Mouse (Mus musculus): Measurements from ENCODE around the gene Matn1. TPM values are rescaled to one million over a fixed set of nuclear protein-coding genes. Genes with fewer than 3 reads are reported as not detected.

The Matn1 gene
- polyA plus RNA-seq, 1 experiment from 2014 or later, result 0.06 TPM

DNA sequence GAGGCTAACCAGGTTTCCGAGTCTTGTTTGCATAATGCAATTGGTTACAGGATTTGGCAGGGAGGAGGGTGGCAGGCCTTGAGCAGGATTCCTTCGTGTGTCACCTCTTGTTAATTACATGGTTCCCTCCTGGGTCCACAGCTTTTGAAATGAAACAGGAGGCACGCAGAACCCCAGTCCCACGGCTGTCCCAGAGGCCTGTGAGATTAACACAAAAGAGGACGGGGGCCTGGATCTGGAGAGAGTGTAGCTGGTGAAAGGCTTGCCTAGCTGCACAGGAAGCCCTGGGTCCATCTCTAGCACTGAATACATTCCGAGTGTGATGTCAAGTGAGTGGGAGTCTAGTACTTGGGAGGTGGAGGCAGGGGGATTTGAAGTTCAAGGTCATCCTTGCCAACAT lies 15.5 kb downstream of the Matn1 start:
- Histone ChIP-seq H3K4me1 (replicated peaks) (no peaks in the 10 kb centered on the region), H3K4me2 (replicated peaks) (no peak overlapping the region), H3K27ac (no peak overlapping the region), H3K4me3 (replicated peaks) (no peak overlapping the region), H3K9ac (no peak overlapping the region), H3K9me3 (no peaks in the 10 kb centered on the region), H3K27me3 (replicated peaks) (no peaks in the 10 kb centered on the region; the same call in 1 of the 2 replicates), H3K36me3 (no peaks in the 10 kb centered on the region)
- 57% methylated on average over 6 of the region's 6 CpGs for WGBS
- ATAC-seq, result no peak

GRCm38 (mm10) chr4:130960118-130960734 lies 16.0 kb downstream of the Matn1 start:
- Histone ChIP-seq H3K27ac (no peak overlapping the region), H3K36me3 (no peaks in the 10 kb centered on the region), H3K4me1 (replicated peaks) (no peaks in the 10 kb centered on the region), H3K9me3 (no peaks in the 10 kb centered on the region), H3K4me3 (replicated peaks) (no peak overlapping the region), H3K4me2 (replicated peaks) (no peak overlapping the region), H3K27me3 (replicated peaks) (no peaks in the 10 kb centered on the region; the same call in 1 of the 2 replicates), H3K9ac (no peak overlapping the region)
- WGBS, result 29% methylated on average over 9 of the region's 9 CpGs
- ATAC-seq, result peak; percentile 67; the same call in 1 of the 2 replicates

DNA sequence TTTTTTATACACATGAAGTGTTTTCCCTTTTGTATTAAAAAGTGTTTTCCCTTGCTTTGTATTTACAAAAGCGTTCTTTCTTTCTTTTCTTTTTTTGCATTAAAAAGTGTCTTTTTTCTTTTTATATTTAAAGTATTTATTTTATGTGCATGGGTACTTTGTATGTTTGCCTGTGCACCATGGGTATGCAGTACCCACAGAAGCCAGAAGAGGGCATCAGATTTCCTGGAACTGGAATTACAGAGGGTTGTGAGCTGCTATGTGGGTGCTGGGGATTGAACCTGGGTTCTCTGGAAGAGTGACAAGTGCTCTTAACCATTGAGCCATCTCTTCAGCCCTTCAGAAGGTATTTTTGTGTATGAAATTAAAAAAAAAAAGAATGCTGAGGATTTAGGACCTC lies 27.1 kb downstream of the Matn1 start:
- H3K27ac ChIP-seq, result no peak overlapping the region
- H3K9me3 ChIP-seq, result no peaks in the 10 kb centered on the region
- no peaks in the 10 kb centered on the region for H3K36me3 ChIP-seq
- no peak overlapping the region for H3K4me3 ChIP-seq (replicated peaks)
- 94% methylated on average over 1 of the region's 1 CpGs for WGBS
- ATAC-seq, result no peak
- H3K4me1 ChIP-seq (replicated peaks), result no peaks in the 10 kb centered on the region
- H3K4me2 ChIP-seq (replicated peaks), result no peak overlapping the region
- H3K9ac ChIP-seq, result no peak overlapping the region
- H3K27me3 ChIP-seq (replicated peaks), result no peaks in the 10 kb centered on the region

DNA sequence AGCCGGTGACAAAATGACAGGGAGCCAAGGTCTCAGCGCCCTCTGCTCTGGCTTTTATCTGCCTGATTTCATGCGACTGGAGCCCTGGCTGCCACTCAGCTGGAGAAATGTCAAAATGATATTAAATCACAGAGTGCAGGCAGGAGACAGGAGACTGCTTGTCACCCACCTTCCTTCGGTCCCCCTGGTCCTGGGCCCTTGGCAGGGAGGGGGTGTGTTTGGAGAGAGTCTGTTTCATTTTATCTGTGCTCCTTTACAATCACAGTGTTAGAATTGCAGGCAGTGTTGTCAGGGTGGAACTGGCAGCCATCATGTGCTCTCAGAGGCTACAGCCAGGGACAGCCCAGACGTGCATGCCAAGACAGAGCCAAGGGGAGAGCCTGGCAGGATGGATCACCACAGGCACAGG lies 28.2 kb downstream of the Matn1 start:
- Histone ChIP-seq H3K27ac (no peak overlapping the region), H3K4me1 (replicated peaks) (no peaks in the 10 kb centered on the region), H3K36me3 (no peaks in the 10 kb centered on the region), H3K4me3 (replicated peaks) (no peak overlapping the region), H3K9ac (no peak overlapping the region), H3K4me2 (replicated peaks) (no peak overlapping the region), H3K27me3 (replicated peaks) (no peaks in the 10 kb centered on the region), H3K9me3 (no peaks in the 10 kb centered on the region)
- 61% methylated on average over 5 of the region's 5 CpGs for WGBS
- ATAC-seq, result no peak

GRCm38 (mm10) chr4:130973332-130974263 lies 29.4 kb downstream of the Matn1 start:
- Histone ChIP-seq H3K9me3 (no peaks in the 10 kb centered on the region), H3K27ac (no peak overlapping the region), H3K4me2 (replicated peaks) (no peak overlapping the region), H3K27me3 (replicated peaks) (no peaks in the 10 kb centered on the region), H3K4me3 (replicated peaks) (no peak overlapping the region), H3K4me1 (replicated peaks) (no peaks in the 10 kb centered on the region), H3K9ac (no peak overlapping the region), H3K36me3 (no peaks in the 10 kb centered on the region)
- 72% methylated on average over 19 of the region's 19 CpGs for WGBS
- no peak for ATAC-seq

GRCm38 (mm10) chr4:130978981-130979380 lies 34.8 kb downstream of the Matn1 start:
- no peak overlapping the region for H3K4me3 ChIP-seq (replicated peaks)
- H3K9me3 ChIP-seq, result no peaks in the 10 kb centered on the region
- 63% methylated on average over 3 of the region's 3 CpGs for WGBS
- H3K4me2 ChIP-seq (replicated peaks), result no peak overlapping the region
- H3K27ac ChIP-seq, result no peak overlapping the region
- H3K27me3 ChIP-seq (replicated peaks), result no peaks in the 10 kb centered on the region
- no peak for ATAC-seq
- no peak overlapping the region for H3K9ac ChIP-seq
- no peaks in the 10 kb centered on the region for H3K36me3 ChIP-seq
- H3K4me1 ChIP-seq (replicated peaks), result no peaks in the 10 kb centered on the region

GRCm38 (mm10) chr4:130984416-130985182 lies 40.4 kb downstream of the Matn1 start:
- no peaks in the 10 kb centered on the region for H3K9me3 ChIP-seq
- ATAC-seq, result no peak
- H3K4me3 ChIP-seq (replicated peaks), result no peak overlapping the region
- H3K27me3 ChIP-seq (replicated peaks), result no peaks in the 10 kb centered on the region
- H3K9ac ChIP-seq, result no peak overlapping the region
- H3K4me2 ChIP-seq (replicated peaks), result no peak overlapping the region
- H3K36me3 ChIP-seq, result no peaks in the 10 kb centered on the region
- no peak overlapping the region for H3K27ac ChIP-seq
- 63% methylated on average over 17 of the region's 17 CpGs for WGBS
- no peaks in the 10 kb centered on the region for H3K4me1 ChIP-seq (replicated peaks)

DNA sequence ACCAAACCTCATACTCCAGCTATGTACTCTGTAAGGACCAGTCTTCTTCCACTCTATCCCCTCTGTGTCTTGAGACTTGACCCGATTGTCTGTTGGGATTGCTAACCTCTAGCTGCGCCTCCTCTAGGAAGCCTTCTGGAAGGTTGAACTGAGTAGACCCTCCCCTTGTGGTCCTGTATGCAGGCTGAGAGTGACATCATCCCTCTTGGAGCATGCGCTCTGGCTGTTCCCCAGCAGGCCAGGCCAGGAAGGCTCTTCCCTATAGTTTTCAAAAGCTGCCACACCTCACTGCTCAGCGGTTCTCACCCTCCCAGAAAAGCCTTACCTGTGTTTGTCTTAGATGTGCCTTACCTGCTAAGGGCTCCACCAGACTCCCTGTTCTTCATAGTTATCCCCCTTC lies 42.9 kb downstream of the Matn1 start:
- WGBS, result 76% methylated on average over 4 of the region's 4 CpGs
- H3K4me1 ChIP-seq (replicated peaks), result no peaks in the 10 kb centered on the region
- H3K4me3 ChIP-seq (replicated peaks), result no peak overlapping the region
- no peaks in the 10 kb centered on the region for H3K36me3 ChIP-seq
- ATAC-seq, result no peak
- H3K9ac ChIP-seq, result no peak overlapping the region
- no peaks in the 10 kb centered on the region for H3K9me3 ChIP-seq
- H3K27ac ChIP-seq, result no peak overlapping the region
- H3K27me3 ChIP-seq (replicated peaks), result no peaks in the 10 kb centered on the region
- H3K4me2 ChIP-seq (replicated peaks), result no peak overlapping the region

- H3K9ac ChIP-seq, result no peak overlapping the region
- H3K27ac ChIP-seq, result no peak overlapping the region
- WGBS, result 76% methylated on average over 6 of the region's 6 CpGs
- H3K4me2 ChIP-seq (replicated peaks), result no peak overlapping the region
- H3K4me3 ChIP-seq (replicated peaks), result no peak overlapping the region
- peak; percentile 49; the same call in 1 of the 2 replicates for ATAC-seq
- no peaks in the 10 kb centered on the region for H3K4me1 ChIP-seq (replicated peaks)
- H3K36me3 ChIP-seq, result no peaks in the 10 kb centered on the region
- H3K27me3 ChIP-seq (replicated peaks), result no peaks in the 10 kb centered on the region
- no peaks in the 10 kb centered on the region for H3K9me3 ChIP-seq
Measured at GRCm38 (mm10) chr4:130988219-130988839, 44.1 kb downstream of the Matn1 start.

DNA sequence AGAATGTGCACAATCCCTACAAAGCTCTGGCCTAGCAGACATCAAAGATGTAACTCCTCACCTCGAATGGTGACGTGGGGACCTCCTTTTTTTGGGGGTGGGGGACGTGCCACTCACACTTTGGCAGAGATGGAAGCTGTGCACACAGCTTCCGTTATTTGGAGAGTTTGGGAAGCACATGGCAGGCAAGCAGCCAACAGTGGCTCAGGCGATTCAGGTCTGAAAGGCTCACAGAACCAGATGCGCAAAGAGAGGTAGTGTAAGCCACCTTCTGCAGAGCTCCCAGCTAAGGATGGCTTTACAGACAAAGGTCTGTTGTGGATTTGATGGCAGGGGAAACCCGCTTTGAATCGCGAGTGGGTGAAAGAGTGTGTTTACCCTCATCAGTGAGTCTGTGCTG lies 45.0 kb downstream of the Matn1 start:
- 78% methylated on average over 9 of the region's 9 CpGs for WGBS
- Histone ChIP-seq H3K4me3 (replicated peaks) (no peak overlapping the region), H3K9ac (no peak overlapping the region), H3K27ac (no peak overlapping the region), H3K4me1 (replicated peaks) (no peaks in the 10 kb centered on the region), H3K9me3 (no peaks in the 10 kb centered on the region), H3K36me3 (no peaks in the 10 kb centered on the region), H3K4me2 (replicated peaks) (no peak overlapping the region), H3K27me3 (replicated peaks) (no peaks in the 10 kb centered on the region)
- no peak for ATAC-seq

GRCm38 (mm10) chr4:130990966-130991365 lies 46.8 kb downstream of the Matn1 start:
- Histone ChIP-seq H3K27ac (no peak overlapping the region), H3K27me3 (replicated peaks) (no peaks in the 10 kb centered on the region), H3K9me3 (no peaks in the 10 kb centered on the region), H3K36me3 (no peaks in the 10 kb centered on the region), H3K9ac (no peak overlapping the region), H3K4me2 (replicated peaks) (no peak overlapping the region), H3K4me1 (replicated peaks) (no peaks in the 10 kb centered on the region), H3K4me3 (replicated peaks) (no peak overlapping the region)
- ATAC-seq, result no peak
- WGBS, result 91% methylated on average over 5 of the region's 5 CpGs

GRCm38 (mm10) chr4:130994556-130994955 lies 50.4 kb downstream of the Matn1 start:
- ATAC-seq, result no peak
- H3K27ac ChIP-seq, result no peak overlapping the region
- no peaks in the 10 kb centered on the region for H3K36me3 ChIP-seq
- H3K4me2 ChIP-seq (replicated peaks), result no peak overlapping the region
- H3K9me3 ChIP-seq, result no peaks in the 10 kb centered on the region
- no peaks in the 10 kb centered on the region for H3K27me3 ChIP-seq (replicated peaks)
- H3K4me1 ChIP-seq (replicated peaks), result no peaks in the 10 kb centered on the region
- 88% methylated on average over 8 of the region's 8 CpGs for WGBS
- no peak overlapping the region for H3K4me3 ChIP-seq (replicated peaks)
- H3K9ac ChIP-seq, result no peak overlapping the region
